Mouse (Mus musculus): ENCODE results near the gene Prrt2.

Prrt2 gene

GRCm38 (mm10) chr7:127020031-127020430 lies 980 bp downstream of the Prrt2 start:
- no peak for DNase-seq (ENCODE audit: low read depth, low spot score)

DNA sequence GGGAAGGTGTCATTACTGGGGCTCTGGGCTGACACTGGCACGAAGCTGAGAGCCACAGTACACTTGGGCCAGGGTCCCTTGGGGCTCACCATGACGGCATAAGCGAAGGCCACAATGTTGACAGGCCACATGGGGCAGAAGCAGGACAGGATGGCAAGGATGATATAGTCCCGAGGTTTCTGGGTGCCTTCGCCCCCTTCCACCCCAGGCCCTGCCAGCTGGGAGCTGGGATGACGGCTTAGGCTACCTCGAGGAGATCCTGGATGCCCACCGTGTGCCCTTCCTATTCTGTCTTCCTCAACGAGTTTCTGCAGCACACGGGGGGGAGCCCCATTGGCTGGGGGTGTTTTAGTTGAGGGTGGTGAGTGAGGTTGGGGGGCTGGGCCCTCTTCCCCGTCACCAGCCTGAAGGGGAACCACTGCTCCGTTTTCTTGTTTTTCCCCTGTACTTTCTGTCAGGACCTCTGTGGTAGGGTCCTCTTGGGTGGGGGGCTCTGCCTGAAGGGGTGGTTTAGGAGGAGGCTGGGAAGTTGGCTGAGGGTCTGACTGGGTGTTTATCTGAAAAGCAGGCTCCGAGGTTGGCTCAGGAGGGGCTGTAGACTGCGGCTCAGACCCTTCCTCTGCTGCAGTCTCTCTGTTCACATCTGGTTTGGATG lies 1.6 kb downstream of the Prrt2 start:
- DNase-seq (ENCODE audit: low read depth, low spot score) = no peak

DNA sequence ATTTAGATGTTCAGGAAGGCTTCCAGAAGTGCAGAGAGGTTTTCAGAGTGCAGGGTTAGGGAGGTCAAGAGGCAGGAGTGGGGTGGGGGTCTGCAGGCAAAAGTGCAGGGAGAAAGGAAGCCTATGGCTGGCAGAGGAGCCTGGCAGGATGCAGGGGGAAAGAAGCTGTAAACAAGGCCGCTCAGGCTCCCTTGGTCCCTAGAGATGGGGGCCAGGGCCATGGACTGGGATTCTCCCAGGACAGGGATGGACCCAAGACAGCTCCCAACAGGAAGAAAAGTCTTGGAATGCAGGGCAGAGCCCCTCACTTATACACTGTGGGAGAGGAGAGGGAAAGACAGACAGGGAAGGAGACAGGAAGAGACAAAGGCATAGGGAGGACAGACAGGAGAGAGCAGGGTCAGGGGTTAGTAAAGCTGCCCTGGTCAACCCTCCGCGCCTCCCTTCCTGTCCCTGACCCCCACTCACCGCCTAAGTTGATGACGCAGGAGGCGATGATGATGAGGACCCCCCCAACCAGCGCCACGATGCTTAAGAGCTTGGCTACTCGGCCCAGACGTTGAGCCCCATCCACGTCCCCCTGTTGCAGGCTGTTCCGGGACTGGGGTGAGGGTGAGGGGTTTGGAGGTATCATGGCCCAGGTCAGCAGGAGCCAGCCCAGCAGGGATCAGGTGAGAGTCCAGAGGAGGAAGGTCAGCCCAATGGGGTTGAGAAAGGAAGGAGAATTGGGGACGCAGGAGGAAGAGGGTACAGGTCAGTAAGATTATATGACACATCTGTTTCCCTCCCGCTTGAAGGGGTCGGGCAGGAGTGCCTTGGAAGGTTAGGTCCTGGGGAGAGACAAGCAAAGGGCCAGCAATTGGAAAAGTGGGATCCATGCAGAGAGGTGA lies 2.4 kb downstream of the Prrt2 start:
- no peak for DNase-seq (ENCODE audit: low read depth, low spot score)

GRCm38 (mm10) chr7:127017950-127018345 lies 3.1 kb downstream of the Prrt2 start:
- no peak for DNase-seq (ENCODE audit: low read depth, low spot score)

DNA sequence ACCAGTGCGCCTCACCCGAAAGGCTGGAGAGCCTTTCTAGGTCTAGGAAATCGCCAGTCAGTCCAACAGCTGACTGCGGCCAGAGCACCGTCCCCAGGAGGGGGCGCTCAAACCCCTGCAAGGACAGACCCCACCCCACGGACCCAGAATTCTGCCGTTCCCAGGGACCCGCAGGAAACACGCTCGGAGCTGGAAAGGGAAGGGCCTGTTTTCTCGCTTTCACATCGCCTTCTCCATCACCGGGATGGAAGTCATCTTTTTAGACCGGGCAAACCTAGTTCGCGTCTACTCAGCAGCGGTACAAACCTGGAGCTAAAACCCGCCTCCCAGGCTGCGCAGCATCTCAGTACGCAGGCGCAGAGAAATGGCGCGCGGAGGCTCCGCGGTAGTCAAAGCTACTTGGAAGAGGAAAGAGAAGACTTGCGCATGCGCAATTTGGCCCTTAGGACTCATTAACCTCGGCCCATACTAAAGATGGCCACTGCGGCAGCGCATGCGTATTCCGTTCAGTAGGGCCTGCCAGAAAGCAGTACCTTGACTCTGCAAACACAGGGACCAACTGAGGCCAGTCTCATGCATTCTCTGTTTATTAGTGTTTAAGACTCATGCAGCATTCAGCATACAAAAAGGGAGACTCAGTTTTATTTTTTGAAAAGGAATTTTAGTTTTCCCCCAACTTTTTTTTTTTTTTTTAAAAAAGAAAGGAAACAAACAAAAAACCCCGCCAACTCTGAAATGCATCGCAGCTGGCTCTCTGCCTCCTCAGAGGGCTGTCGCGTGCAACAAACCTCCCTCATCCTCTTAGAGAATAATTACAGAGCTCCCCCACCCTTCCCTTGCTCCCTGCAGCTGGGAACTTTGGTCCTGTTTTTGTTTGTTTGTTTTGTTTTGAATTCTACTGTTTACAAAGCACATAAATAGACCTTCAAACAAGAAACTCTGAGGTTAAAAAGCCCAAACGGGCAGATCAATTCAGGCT lies 3.8 kb downstream of the Prrt2 start, which contains the start of gene Pagr1a:
Gene Pagr1a (minus strand): TSS at position 382 of the 979 bp plus-strand sequence.
- peak; percentile 99 for DNase-seq (ENCODE audit: low read depth, low spot score)

GRCm38 (mm10) chr7:127016486-127016938 lies 4.5 kb downstream of the Prrt2 start:
- DNase-seq (ENCODE audit: low read depth, low spot score) = no peak

DNA sequence TGATC lies 4.7 kb downstream of the Prrt2 start, which contains the start of gene Pagr1b:
Gene Pagr1b (minus strand): TSS at position 4 of the 5 bp plus-strand sequence.
- DNase-seq (ENCODE audit: low read depth, low spot score) = no peak

DNA sequence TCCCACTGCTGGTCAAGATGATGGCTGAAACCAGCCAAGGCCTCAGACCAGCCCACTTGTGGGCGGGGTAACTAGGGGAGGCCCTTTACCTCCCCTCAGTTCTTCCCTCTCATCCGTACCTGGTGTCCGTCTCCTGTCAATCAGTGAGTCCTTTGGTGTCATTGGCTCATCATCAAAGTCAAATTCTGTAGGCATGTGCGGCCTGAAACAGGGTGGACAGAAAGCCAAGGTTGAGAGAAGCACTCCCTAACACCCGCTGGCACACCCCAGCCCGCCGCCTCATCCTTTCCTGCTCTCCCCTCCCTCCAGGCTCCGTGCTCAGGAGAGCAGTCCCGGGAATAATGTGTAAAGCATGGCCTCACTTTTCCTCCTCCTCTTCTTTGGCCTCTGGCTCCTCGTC lies 4.9 kb downstream of the Prrt2 start:
- DNase-seq (ENCODE audit: low read depth, low spot score) = no peak

DNA sequence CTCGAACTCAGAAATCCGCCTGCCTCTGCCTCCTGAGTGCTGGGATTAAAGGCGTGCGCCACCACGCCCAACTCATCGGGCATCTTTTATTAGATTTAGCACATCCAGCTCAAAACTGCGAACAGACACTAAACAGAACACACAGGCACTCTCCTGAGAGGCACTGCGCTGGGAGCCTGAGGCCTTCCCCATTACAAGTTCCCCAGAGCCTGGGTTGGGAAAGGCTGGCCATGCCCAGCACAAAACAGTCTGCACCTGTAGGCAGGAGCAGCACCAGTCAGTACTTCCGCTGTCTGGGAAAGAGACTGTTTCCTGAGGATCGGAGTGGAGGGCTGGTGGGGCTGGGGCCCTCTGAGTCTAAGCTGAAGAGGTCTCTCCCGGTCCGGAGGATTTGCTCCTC lies 6.0 kb downstream of the Prrt2 start:
- no peak for DNase-seq (ENCODE audit: low read depth, low spot score)

- no peak for DNase-seq (ENCODE audit: low read depth, low spot score)
Measured at GRCm38 (mm10) chr7:127014320-127014719, 6.7 kb downstream of the Prrt2 start, which contains the start of gene Mvp. Mvp (minus strand) TSS chr7:127014621.

GRCm38 (mm10) chr7:127013385-127013784 lies 7.6 kb downstream of the Prrt2 start:
- no peak for DNase-seq (ENCODE audit: low read depth, low spot score)

- no peak for DNase-seq (ENCODE audit: low read depth, low spot score)
Measured at GRCm38 (mm10) chr7:127012845-127013244, 8.2 kb downstream of the Prrt2 start.

DNA sequence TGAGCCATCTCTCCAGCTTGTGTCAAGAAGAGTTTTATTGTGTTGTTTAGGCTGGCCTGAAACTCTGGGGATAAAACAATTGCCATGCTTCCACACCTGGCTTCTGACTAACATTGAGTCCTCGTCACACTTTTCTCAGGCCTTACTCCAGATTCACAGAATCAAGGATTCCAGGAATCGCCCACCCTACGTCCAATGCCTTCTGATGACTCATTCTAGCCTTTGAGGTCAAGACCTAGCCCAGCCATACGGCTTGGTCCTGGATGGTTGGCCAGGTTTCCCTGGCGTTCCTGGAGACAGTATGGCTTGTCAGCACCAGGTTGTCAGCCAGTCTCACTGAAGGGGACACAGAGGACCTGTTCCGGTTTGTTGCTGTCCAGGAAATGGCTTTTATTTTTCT lies 8.6 kb downstream of the Prrt2 start:
- DNase-seq (ENCODE audit: low read depth, low spot score) = no peak

- DNase-seq (ENCODE audit: low read depth, low spot score) = no peak
Measured at GRCm38 (mm10) chr7:127011717-127012116, 9.3 kb downstream of the Prrt2 start.

- no peak for DNase-seq (ENCODE audit: low read depth, low spot score)
Measured at GRCm38 (mm10) chr7:127011051-127011450, 10.0 kb downstream of the Prrt2 start.

DNA sequence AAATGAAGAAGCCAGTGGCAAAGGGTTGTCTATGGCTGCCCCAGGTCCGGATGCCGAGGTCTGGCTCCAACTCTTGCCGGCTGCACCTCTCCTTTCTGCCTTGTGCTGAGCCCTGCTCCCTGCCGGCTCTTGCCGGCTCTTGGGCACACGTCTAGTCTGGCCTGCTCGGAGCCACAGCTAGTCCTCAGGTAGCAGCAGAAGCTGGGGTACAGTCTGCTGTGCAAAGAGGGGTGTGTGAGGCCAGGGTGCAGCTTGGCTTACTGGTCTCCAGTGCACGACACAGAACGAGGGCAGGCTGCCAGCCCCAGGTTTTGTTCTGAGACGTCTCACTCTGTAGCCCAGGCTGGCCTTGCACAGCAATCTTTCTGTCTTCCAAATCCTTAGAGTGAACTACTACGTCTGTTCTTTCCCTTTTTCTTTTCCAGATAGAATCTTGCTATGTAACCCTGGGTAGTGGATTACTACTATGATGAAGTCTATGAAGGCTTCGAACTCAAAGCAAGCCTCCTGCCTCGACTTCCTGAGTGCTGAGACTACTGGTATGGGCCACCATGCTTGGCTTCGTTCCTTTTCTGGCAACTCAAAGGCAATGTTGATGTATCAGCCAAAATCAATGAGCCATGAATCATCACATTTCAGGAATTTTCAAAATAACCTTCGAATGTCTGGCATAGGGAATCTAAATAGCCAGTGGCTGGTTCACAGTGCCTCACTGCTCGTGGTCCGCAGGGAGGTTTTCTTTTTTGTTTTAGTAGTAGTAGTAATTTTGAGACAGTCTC lies 11.5 kb downstream of the Prrt2 start:
- DNase-seq (ENCODE audit: low read depth, low spot score) = no peak

DNA sequence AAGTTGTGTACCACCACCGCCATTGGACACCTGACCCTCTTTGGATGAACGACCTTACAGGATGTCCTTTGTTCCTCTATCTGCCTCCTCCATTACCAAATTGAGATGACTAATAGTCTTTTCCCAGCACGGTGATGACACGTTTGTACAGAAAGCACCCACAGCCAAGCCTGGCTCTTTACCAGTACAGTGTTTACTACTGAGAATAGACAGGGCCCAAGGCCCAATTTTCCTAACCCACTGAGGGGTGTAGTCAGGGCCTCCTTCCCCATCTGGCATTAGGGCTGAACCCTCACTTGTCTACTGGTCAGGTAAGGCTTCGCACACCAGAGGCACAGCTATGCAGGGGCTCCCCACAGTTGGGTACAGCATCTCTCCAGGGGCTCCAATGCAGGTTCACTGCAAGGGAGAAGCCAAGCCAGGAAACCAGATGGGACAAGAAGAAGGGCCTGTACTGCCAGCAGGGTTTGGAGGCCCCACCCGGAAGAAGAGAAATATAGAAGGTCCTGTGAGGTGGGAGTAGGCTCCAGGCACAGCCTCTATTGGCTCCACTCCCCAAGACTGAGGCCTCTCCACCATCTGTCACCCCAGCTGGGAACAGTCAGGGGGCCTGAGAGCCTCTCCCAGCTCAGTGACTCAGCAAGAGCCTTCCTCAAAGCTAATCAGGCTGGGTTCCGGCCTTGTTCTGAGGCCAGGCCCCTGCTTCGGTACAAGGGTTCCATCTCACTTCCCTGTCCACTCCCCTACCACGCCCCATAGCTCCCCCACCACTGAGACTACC lies 12.6 kb downstream of the Prrt2 start:
- no peak for DNase-seq (ENCODE audit: low read depth, low spot score)

DNA sequence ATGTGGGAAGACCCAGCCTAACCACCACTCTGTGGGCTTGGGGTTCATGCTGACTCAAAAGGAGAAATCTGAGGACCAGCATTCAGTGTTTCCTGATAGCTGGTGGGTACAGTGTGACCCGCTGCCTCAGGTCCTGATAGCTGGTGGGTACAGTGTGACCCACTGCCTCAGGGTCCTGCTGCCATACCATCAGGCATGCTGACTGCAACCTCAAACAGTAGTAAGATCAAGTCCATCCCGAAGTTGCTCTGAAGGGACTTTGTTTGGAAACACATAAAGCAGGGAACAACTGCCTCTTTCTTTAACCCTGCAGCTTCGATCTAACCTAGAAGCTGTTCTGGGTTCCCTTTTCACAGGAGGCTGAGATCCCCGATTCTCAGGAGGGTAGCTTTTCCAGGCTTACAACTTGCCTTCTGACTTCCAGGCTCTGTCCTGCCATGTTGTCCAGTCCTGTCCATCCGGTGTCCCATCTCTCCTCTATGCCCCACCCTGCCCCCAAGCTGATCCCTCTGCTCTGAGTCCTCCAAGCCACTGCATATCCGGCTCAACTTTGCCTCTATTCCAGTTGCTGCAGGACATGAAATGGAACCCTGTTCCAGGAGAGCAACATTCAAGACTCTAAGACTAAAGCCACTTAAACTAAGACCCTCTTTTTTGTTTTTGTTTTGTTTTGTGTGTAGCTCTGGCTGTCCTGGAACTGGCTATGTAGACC lies 13.5 kb downstream of the Prrt2 start:
- DNase-seq (ENCODE audit: low read depth, low spot score) = no peak

- DNase-seq (ENCODE audit: low read depth, low spot score) = no peak
Measured at GRCm38 (mm10) chr7:127004122-127004875, 16.7 kb downstream of the Prrt2 start.
